Mouse (Mus musculus) liver, adult (tissue): ENCODE measurements around the gene Zg16.

Experiments
- GATA4 ChIP-seq: IDR thresholded peaks from 2 replicates; pipeline ENCODE4 v1.6.1; 2014; ENCODE audit warnings: mild to moderate bottlenecking, low read length; ENCODE audit not compliant: insufficient replicate concordance

The Zg16 gene

GRCm38 (mm10) chr7:127090154-127091113 lies 3.3 kb upstream of the Zg16 start:
- no peak for TF ChIP-seq GATA4

DNA sequence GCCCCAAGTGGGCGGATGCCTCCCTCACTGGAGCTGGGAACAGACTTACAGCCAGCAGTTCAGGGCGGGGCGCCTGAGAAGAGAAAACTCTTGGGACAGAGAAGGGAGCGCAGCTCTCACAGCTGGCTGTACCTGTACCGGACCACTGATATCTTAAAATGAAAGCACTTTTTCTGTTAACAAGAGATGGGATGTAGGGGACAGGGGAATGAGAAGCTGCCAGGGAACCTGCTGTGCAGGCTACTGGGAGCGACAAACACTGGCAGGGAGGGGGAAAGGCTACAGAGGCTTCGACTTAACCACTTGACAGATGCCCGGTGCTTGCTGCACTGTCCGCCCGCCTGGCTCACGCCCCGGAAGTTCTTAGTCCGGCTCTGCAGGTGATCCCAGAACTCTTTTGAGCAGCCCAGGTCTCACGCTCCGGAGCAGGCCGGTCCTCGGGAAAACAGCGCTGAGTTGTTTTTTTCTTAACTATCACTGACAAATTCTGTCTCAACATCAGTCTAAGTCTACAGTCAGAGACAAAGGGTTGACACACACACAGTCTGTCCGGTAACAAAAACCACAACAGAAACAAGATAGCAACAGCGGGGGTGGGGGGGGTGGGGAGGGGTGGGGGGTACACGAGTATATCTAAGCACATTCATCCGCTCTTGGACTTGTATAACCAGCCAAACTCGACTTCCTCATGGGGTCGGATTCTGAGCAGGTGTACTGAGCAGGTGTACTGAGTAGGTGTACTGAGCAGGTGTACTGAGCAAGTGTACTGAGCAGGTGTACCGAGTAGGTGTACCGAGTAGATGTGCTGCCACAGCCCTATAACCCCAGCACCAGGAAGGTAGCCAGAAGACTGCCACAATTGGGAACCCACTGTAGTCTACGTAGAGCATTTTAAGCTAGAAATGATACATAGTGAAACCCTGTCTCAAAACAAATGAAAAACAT lies 2.0 kb upstream of the Zg16 start:
- no peak for TF ChIP-seq GATA4

- no peak for TF ChIP-seq GATA4
Observed at GRCm38 (mm10) chr7:127088083-127088482, 955 bp upstream of the Zg16 start.

- TF ChIP-seq GATA4 = no peak
Observed at GRCm38 (mm10) chr7:127084794-127085193, 2.3 kb downstream of the Zg16 start.

DNA sequence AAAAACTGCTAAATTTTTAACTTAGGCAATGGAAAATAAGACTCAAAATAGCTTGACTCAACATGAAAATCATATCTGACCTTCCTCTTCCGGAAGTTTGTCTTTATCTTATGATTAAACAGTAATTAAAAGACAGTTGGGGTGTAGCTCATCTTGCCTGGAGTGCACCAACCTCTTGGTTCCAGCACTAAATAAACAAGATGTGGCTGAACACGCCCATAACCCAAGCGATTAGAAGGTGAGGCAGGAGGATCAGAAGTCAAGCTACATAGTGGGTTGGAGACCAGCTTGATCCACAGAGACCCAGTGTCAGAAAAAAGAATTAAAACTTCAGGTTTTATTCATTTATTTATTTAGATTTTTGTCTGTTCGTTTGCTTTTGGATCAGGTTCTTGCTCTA lies 3.4 kb downstream of the Zg16 start:
- no peak for TF ChIP-seq GATA4

GRCm38 (mm10) chr7:127082995-127083394 lies 4.1 kb downstream of the Zg16 start:
- no peak for TF ChIP-seq GATA4

- TF ChIP-seq GATA4 = no peak
Observed at GRCm38 (mm10) chr7:127082271-127082670, 4.9 kb downstream of the Zg16 start.

DNA sequence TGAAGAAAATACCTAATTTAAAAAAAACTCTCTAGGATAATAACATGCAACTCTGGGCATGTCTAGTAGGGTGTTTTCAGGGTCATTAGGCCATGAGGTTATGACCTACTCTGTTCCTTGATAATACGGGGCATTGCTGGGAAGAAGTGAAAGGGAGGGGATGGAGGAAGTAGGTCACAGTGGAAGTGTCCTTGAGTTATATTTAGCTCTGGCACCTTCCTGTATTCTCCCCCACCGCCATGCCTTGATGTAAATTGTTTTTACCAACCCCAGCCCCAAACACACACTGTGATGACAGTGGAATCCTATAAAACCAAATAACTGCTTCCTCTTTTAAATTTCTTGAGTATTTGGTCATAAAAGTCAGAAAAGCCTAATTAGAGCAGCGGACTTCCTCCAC lies 7.1 kb downstream of the Zg16 start:
- TF ChIP-seq GATA4 = no peak

DNA sequence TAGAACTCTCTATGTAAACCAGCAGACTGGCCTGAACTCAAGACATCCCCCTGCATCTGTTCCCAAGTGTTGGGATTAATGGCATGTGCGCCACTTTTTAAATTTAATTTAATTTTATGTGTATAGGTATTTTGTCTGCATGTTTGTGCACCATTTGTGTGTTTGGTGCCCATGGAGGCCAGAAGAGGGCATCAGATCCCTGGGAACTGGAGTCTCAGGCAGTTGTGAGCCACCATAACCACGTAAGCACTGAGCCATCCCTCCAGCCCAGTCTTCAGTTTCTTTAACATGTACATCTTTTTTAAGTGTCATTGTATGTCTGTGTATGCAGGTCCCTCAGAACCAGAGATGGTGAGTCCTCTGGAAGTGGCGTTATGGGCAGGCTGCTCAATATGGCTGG lies 9.4 kb downstream of the Zg16 start:
- TF ChIP-seq GATA4 = no peak

- no peak for TF ChIP-seq GATA4
Observed at GRCm38 (mm10) chr7:127076188-127076587, 10.9 kb downstream of the Zg16 start.

DNA sequence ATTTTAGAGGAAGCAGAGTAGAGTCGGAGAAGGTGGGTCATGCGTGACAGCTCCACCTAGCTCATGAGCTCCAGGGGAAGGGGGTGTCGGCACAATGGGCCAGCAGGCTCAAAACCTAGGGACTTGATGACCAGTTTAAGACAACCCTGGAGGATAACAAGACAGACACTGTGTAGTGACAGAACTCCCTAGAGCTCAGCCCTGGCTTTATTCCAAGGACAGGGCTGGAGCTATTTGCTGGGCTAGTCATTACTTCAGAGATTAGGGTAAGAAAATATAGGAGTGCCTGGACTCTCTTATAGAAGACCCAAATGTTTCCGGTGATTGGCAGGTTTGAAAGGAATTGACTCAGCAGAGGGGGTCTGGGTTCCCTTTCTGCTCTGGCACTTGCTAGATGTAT lies 13.9 kb downstream of the Zg16 start:
- TF ChIP-seq GATA4 = no peak

GRCm38 (mm10) chr7:127070871-127071413 lies 16.2 kb downstream of the Zg16 start:
- no peak for TF ChIP-seq GATA4

DNA sequence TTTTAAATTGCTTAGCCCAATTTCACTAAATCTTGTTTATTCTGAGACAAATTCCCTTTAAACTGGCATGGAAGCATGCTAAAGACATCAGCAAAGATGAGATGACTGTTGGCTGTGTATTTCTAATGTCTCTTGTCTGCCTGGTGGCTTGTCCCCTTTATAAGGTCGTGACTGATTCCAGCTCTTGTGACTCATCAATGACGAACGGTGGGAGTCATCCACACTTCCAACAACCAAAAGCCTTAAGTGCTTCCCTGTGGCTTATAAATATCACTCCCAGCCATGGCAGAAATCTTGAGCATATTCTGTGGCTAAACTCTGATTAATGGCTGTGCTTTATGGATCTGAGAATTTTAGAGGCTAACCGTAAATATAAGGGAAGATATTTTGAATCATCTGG lies 20.8 kb downstream of the Zg16 start:
- no peak for TF ChIP-seq GATA4

- no peak for TF ChIP-seq GATA4
Observed at GRCm38 (mm10) chr7:127065538-127065937, 21.6 kb downstream of the Zg16 start.

DNA sequence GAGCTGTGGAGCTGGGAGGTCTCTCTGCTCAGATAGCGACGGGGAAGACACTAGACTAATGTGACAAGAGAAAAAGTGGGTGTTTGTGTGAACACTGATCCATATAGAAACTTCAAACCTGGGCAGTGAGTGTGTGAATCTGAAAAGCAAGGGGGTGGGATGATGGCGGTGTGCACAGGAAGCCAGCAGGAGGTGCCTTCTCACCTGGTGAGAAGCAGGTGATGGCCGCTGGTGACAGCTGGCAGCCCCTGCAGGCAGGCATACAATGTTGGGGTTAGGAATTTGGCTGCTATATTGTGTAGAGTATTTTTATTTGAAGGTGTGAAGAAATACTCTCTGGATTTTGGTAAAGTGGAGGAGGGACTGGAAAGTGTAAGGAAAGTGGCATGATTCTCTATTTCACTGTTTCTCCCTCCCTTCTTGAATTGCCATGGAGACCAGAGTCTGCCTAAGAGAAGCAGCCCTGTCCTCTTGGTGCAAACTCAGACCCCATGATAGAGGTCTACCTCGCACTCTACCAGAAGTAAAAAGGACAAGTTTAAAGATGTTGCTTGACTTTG lies 32.0 kb downstream of the Zg16 start:
- TF ChIP-seq GATA4 = no peak

GRCm38 (mm10) chr7:127041851-127042672 lies 45.1 kb downstream of the Zg16 start, which contains the start of gene Kif22:
Gene Kif22, minus strand, starts transcription at chr7:127042471.
- TF ChIP-seq GATA4 = no peak
